Mouse (Mus musculus) adrenal gland, adult 10 weeks (tissue): Measurements from ENCODE around the gene Tdp1. TPM values are rescaled to one million over a fixed set of nuclear protein-coding genes. Genes with fewer than 3 reads are reported as not detected.

Experiments used
- polyA plus RNA-seq: library from polyadenylated mRNA; stranded (reverse); fragments of 350-450 nt; fragmentation: Illumina TruSeq; extraction: RNeasy Lipid Tissue Mini Kit (QIAGEN cat#74804); gene quantifications from one replicate; pipeline ENCODE4 v1.2.3, GENCODE M21; 2014; ENCODE audit warnings: low read depth, low replicate concordance

Gene Tdp1
- 3.7 TPM for polyA plus RNA-seq

GRCm38 (mm10) chr12:99884269-99885261, at the start of gene Tdp1, which contains the start of gene Efcab11:
TSS of gene Tdp1 (plus strand) at chr12:99884517.
TSS of gene Efcab11 (minus strand) at chr12:99884439.

GRCm38 (mm10) chr12:99964301-99965202, 80.2 kb downstream of the Tdp1 start, which contains the start of gene Kcnk13:
TSS of gene Kcnk13 (plus strand) at chr12:99964499.

Other genes with a start within 250 kb of the Tdp1 start
- 1.2 TPM for gene Efcab11, start 78 bp upstream of the Tdp1 start, polyA plus RNA-seq
- 0.93 TPM for gene Kcnk13, start 80.0 kb downstream of the Tdp1 start, polyA plus RNA-seq
- 497 TPM for gene Psmc1, start 225.6 kb downstream of the Tdp1 start, polyA plus RNA-seq